Mouse (Mus musculus) forebrain, embryonic 14.5 days (tissue): Measurements from ENCODE around the gene Bcl7a. TPM values are rescaled to one million over a fixed set of nuclear protein-coding genes. Genes with fewer than 3 reads are reported as not detected.
A peak's percentile ranks its signal among the peaks of the same experiment; 100 is the strongest.

ENCODE experiments used
- ATAC-seq: fragments of 200-750 bp; cut with Nextera tagmentation; 2 replicates; pipeline ENCODE4 v1.8.0; 2017; ENCODE audit warnings: mild to moderate bottlenecking, moderate library complexity
- DNase-seq: peaks from one replicate; pipeline ENCODE4 v3.0.0-alpha.2; 2015; ENCODE audit warnings: low spot score
- H3K27ac ChIP-seq: fragments of 300-500 bp; sonication (generic); 2 replicates; pipeline ENCODE4 v1.5.1; 2014; ENCODE audit warnings: low read depth, mild to moderate bottlenecking, control low read depth, low read length, moderate library complexity
- H3K27me3 ChIP-seq: fragments of 300-500 bp; sonication (generic); replicated peaks from 2 replicates; pipeline ENCODE4 v1.6.1; 2014; ENCODE audit warnings: low read length, control low read depth, mixed read lengths; ENCODE audit not compliant: control insufficient read depth, insufficient read depth
- H3K36me3 ChIP-seq: fragments of 300-500 bp; sonication (generic); 2 replicates; pipeline ENCODE4 v1.6.1; 2014; ENCODE audit warnings: low read length, control low read depth; ENCODE audit not compliant: control insufficient read depth, insufficient read depth
- H3K4me1 ChIP-seq: fragments of 300-500 bp; sonication (generic); 2 replicates; pipeline ENCODE4 v1.6.1; 2014; ENCODE audit warnings: antibody characterized with exemption, low read length, control low read depth; ENCODE audit not compliant: control insufficient read depth, insufficient read depth
- H3K4me2 ChIP-seq: fragments of 300-500 bp; sonication (generic); 2 replicates; pipeline ENCODE4 v1.6.1; 2014; ENCODE audit warnings: mild to moderate bottlenecking, control low read depth, low read length
- H3K4me3 ChIP-seq: fragments of 300-500 bp; sonication (generic); 2 replicates; pipeline ENCODE4 v1.5.1; 2014; ENCODE audit warnings: low read depth, low read length, control low read depth
- H3K9ac ChIP-seq: fragments of 300-500 bp; sonication (generic); 2 replicates; pipeline ENCODE4 v1.6.1; 2014; ENCODE audit warnings: mild to moderate bottlenecking, low read length, control low read depth, moderate library complexity
- H3K9me3 ChIP-seq: fragments of 300-500 bp; sonication (generic); replicated peaks from 2 replicates; pipeline ENCODE4 v1.6.1; 2016; ENCODE audit warnings: low read length, control low read depth, mixed read lengths; ENCODE audit not compliant: control insufficient read depth
- WGBS: fragments of 180-500 bp; shearing (Covaris S2); extraction: QIAGEN DNeasy Blood & Tissue Kit; methylation state at CpG from one replicate; pipeline ENCODE4 v1.1.7; 2014; 5-methylcytosine and 5-hydroxymethylcytosine counted together
- polyA plus RNA-seq: library from polyadenylated mRNA; unstranded; fragments of >200 nt; fragmentation: Nextera tagmentation; extraction: Ambion mirVana; gene quantifications from 2 replicates; pipeline ENCODE4 v1.2.1, GENCODE M21; 2014

Gene Bcl7a
- polyA plus RNA-seq, 1 experiment from 2014 or later, result 71.6 TPM

DNA sequence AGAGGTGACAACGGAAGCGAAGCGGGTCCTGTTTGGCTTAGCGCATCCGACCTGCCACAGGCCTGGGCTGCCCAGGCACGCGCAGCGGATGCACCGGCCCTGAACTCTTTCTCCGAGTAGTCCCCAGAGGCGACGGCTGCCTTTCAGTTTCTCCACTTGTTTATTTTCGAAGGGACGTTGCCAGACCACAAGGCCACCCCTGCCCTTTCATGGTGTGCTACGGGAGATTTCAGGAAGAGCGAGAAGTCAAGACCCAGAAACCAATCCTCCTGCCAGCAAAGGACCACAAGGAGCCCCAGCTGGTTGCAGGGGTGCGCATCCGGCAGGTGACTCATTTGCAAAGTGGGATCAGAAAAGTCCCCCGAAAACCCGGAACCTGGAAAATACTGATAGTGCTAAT is 38.3 kb downstream of the Bcl7a start:
- no peak for DNase-seq
- H3K27ac ChIP-seq, result no peak overlapping the region
- H3K9me3 ChIP-seq, result no peaks in the 10 kb centered on the region
- H3K4me1 ChIP-seq, result no peaks in the 10 kb centered on the region
- H3K9ac ChIP-seq, result peak overlapping the region; percentile 21; the same call in 1 of the 2 replicates
- H3K27me3 ChIP-seq, result no peaks in the 10 kb centered on the region
- WGBS, result 52% methylated on average over 20 of the region's 20 CpGs
- no peak overlapping the region for H3K4me3 ChIP-seq
- no peak overlapping the region for H3K4me2 ChIP-seq
- H3K36me3 ChIP-seq, result no peaks in the 10 kb centered on the region
- ATAC-seq, result no peak

DNA sequence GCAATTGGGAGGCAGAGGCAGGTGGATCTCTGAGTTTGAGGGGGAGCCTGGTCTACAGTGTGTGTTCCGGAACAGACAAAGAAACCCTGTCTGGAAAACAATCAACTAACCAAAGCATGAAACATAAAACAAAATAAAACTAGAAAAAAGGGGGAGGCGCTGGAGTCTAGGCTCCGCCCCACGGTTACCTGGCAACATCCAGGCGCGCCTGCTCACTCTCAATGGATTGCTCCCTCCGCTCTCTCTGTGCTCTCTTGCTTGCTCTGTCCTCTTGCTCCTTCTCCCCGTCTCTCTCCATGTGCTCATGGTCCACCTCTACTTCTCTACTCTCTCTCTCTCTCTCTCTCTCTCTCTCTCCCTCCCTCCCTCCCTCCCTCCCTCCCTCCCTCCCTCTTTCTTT is 39.1 kb downstream of the Bcl7a start:
- no peaks in the 10 kb centered on the region for H3K9me3 ChIP-seq
- no peak overlapping the region for H3K27ac ChIP-seq
- 86% methylated on average over 8 of the region's 8 CpGs for whole genome bisulfite sequencing
- H3K4me1 ChIP-seq, result no peaks in the 10 kb centered on the region
- H3K4me2 ChIP-seq, result no peak overlapping the region
- DNase-seq, result no peak
- H3K9ac ChIP-seq, result no peak overlapping the region
- no peak overlapping the region for H3K4me3 ChIP-seq
- H3K27me3 ChIP-seq, result no peaks in the 10 kb centered on the region
- ATAC-seq, result no peak
- no peaks in the 10 kb centered on the region for H3K36me3 ChIP-seq

- no peaks in the 10 kb centered on the region for H3K27me3 ChIP-seq
- no peak overlapping the region for H3K27ac ChIP-seq
- no peak overlapping the region for H3K4me2 ChIP-seq
- no peaks in the 10 kb centered on the region for H3K9me3 ChIP-seq
- H3K4me1 ChIP-seq, result peaks cover 5% of the 10 kb centered on the region
- WGBS, result 15% methylated on average over 3 of the region's 3 CpGs
- DNase-seq (no peak), ATAC-seq (no peak)
- H3K36me3 ChIP-seq, result no peaks in the 10 kb centered on the region
- no peak overlapping the region for H3K9ac ChIP-seq
- H3K4me3 ChIP-seq, result no peak overlapping the region
These were observed 44.8 kb downstream of the Bcl7a start for GRCm38 (mm10) chr5:123388452-123388851.

DNA sequence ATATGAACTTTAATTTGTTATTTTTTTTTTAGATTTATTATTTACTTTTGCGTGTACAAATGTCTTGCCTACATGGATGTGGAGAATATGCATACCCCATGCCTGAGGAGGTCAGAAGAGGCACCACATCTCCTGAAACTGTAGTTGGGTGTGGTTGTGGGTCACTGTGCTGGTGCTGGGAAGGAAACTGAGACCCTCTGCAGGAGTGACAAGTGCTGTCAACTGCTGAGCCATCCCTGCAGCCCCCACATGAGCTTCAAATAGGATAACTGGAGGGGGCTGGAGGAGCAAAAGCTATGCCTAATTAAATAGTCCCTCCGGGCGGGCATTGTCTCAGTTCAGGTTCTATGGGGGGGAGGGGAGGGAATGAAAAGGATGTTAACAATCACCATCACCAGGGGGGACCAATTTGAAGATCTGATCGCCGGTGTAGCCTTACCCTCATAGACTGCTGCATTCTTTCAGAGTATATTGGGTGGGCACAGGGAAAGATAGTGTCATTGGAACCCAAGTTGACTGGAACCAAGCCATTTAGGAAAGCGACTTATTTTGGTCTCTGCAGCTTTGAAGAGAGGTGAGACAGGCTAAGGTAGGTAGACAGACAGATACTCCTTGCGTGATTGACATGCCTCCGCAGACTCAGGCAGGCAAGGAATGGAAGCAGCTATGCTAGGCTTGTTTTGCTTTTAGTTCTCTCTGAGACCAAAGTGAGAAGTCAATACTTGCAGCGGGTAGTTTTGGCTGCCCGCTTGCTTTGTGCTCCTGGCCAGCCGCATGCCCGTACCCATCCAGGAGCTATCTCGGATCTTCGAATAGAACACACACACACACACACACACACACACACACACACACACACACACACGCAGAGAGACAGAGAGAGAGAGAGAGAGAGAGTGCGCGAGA is 47.2 kb downstream of the Bcl7a start:
- Histone ChIP-seq H3K9ac (peak overlapping the region; percentile 52), H3K4me3 (peak overlapping the region; percentile 34), H3K4me1 (peaks cover 14% of the 10 kb centered on the region), H3K36me3 (no peaks in the 10 kb centered on the region), H3K27ac (no peak overlapping the region), H3K4me2 (peak overlapping the region; percentile 63), H3K27me3 (no peaks in the 10 kb centered on the region), H3K9me3 (no peaks in the 10 kb centered on the region)
- DNase-seq (no peak), ATAC-seq (no peak)
- 3% methylated on average over 16 of the region's 17 CpGs for WGBS

GRCm38 (mm10) chr5:123391442-123391809 is 47.8 kb downstream of the Bcl7a start:
- peak; percentile 89 for DNase-seq
- Histone ChIP-seq H3K4me3 (peak overlapping the region; percentile 34), H3K27ac (no peak overlapping the region), H3K4me1 (peaks cover 20% of the 10 kb centered on the region), H3K9me3 (no peaks in the 10 kb centered on the region), H3K36me3 (no peaks in the 10 kb centered on the region), H3K9ac (peak overlapping the region; percentile 52), H3K4me2 (peak overlapping the region; percentile 63), H3K27me3 (no peaks in the 10 kb centered on the region)
- 7% methylated on average over 5 of the region's 5 CpGs for WGBS
- ATAC-seq, result peak; percentile 44; the same call in 1 of the 2 replicates

DNA sequence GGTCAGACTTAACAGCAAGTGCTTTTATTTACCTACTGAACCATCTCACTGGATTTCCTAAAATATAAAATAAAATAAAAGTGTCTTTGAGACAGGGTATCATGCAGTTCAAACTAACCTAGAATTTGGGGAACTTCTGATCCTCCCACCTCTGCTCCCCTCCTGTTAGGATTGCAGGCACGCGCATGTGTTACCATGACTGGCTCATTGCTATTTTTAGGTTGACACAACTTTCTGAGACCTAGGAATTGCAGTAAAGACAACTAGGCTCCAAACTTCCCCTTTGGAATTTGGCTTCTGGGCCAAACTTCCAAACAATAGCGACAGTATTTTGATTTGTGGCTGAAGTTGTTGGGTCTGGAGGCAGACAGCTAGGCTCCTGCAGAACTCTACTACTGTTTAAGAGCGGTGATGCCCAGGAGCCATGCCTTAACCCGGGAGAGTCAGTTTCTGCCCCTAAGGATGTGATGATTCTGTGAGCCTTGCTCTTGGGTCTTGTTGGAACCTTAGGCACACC is 50.2 kb downstream of the Bcl7a start:
- Histone ChIP-seq H3K9ac (peak overlapping the region; percentile 95), H3K27ac (peak overlapping the region; percentile 82; the same call in 1 of the 2 replicates), H3K4me1 (peaks cover 39% of the 10 kb centered on the region), H3K36me3 (no peaks in the 10 kb centered on the region), H3K4me2 (peak overlapping the region; percentile 72), H3K27me3 (no peaks in the 10 kb centered on the region), H3K4me3 (peak overlapping the region; percentile 95), H3K9me3 (no peaks in the 10 kb centered on the region)
- DNase-seq (no peak), ATAC-seq (no peak)
- WGBS, result 32% methylated on average over 5 of the region's 5 CpGs

- WGBS, result under 1% methylated on average over 49 of the region's 50 CpGs
- Histone ChIP-seq H3K27me3 (no peaks in the 10 kb centered on the region), H3K4me1 (peaks cover 39% of the 10 kb centered on the region), H3K4me2 (peak within 1 kb of the TSS; percentile 72), H3K27ac (peak within 1 kb of the TSS; percentile 82), H3K36me3 (no peaks in the 10 kb centered on the region), H3K9me3 (no peaks in the 10 kb centered on the region), H3K4me3 (peak within 1 kb of the TSS; percentile 95), H3K9ac (peak within 1 kb of the TSS; percentile 95)
- DNase-seq, result peak; percentile 96
- peak; percentile 95 for ATAC-seq
These were observed 50.8 kb downstream of the Bcl7a start, which contains the start of gene Mlxip for GRCm38 (mm10) chr5:123394303-123394956. Mlxip (plus strand) TSS chr5:123394798.

DNA sequence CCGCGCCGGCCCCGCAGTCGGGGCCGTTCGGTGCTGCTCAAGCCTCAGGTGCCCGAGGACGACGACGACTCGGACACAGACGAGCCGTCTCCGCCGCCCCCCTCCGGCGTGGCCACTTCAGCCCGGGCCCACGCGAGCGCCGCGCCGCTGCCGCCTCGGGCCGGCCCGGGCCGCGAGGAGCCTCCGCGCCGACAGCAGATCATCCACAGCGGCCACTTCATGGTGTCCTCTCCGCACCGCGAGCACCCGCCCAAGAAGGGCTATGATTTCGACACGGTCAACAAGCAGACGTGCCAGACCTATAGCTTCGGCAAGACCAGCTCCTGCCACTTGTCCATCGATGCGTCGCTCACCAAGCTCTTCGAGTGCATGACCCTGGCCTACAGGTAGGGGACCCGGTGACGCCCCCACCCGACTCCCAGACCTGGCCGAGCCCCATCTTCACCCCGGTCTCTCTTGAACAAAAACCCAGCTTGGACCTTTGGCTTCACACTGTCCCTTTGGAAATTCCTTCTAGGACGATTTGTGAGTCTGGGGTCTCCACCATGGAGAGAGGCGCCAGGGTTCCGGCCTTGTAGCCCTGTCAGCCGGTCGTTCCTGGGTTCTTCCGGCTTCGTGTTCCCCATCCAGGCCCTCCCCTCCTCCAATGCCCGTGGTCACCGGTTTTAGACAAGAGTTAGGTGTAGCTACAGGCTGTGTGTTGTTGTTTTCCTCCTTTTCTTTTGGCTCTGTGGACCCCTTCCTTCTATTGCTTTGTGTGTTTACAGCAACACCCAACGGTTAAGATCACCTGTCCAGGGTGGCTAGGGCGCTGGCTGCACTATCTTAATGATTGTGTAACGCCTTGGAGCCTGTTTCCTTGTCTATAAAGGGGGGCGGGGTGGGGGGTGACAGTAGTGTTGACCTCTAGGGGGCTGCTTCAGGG is 51.6 kb downstream of the Bcl7a start:
- DNase-seq (no peak), ATAC-seq (peak; percentile 42)
- WGBS, result under 1% methylated on average over 64 of the region's 65 CpGs
- Histone ChIP-seq H3K27me3 (no peaks in the 10 kb centered on the region), H3K4me2 (peak overlapping the region; percentile 72), H3K36me3 (no peaks in the 10 kb centered on the region), H3K4me1 (peaks cover 39% of the 10 kb centered on the region), H3K9me3 (no peaks in the 10 kb centered on the region), H3K27ac (peak overlapping the region; percentile 70), H3K4me3 (peak overlapping the region; percentile 95), H3K9ac (peak overlapping the region; percentile 95)
